Mouse (Mus musculus): ENCODE measurements at regions not wholly inside any gene's neighbourhood (a gene's known extent, or its start where the extent isn't known, plus 50 kb on each side); places are given as distances from the start of the nearest gene placed in this dataset.

- H3K36me3 ChIP-seq (replicated peaks in 1 of 2; ENCODE audit: control insufficient read depth in 1 of 2, insufficient read depth in 1 of 2, low read length in 1 of 2): no peaks in the 10 kb centered on the region
- in situ Hi-C loops (cut with MboI; ENCODE audit: low pct_ligation_motif_present, low pct_unique_long_range_greater_than_20kb, low sequenced_read_pairs): no loop called here
Measured at GRCm38 (mm10) chr13:47999399-47999798, 261.6 kb upstream of the Id4 start.

GRCm38 (mm10) chr13:48003126-48003525, 257.9 kb upstream of the Id4 start:
- H3K9ac ChIP-seq (ENCODE audit: insufficient read depth, low read depth): no peak overlapping the region
- in situ Hi-C loops (cut with MboI; ENCODE audit: low pct_ligation_motif_present, low pct_unique_long_range_greater_than_20kb, low sequenced_read_pairs) (loop anchor here (25.0 kb wide), 1 partner anchor 459 kb away; no protein-coding TSS in a partner anchor), dilution Hi-C loops (cut with MboI; ENCODE audit: extremely low pct_ligation_motif_present, extremely low pct_unique_long_range_greater_than_20kb, low sequenced_read_pairs) (no loop called here)
- H3K36me3 ChIP-seq (replicated peaks in 1 of 2; ENCODE audit: control insufficient read depth in 1 of 2, insufficient read depth in 1 of 2, low read length in 1 of 2): no peaks in the 10 kb centered on the region
- H3K4me3 ChIP-seq (replicated peaks in 1 of 3; ENCODE audit: low read depth in 2 of 3, low read length in 2 of 3, poor library complexity in 1 of 3): no peak overlapping the region
- H3K9me3 ChIP-seq (replicated peaks; ENCODE audit: low read length): peaks cover 71% of the 10 kb centered on the region
- H3K79me2 ChIP-seq (replicated peaks; ENCODE audit: control insufficient read depth, extremely low read depth, insufficient read depth, poor library complexity, severe bottlenecking): no peaks in the 10 kb centered on the region
- DNase-seq (ENCODE audit: extremely low read depth): no peak
- no peaks in the 10 kb centered on the region for H3K4me1 ChIP-seq (ENCODE audit: control insufficient read depth in 1 of 2, insufficient read depth in 2 of 2)
- H3K27me3 ChIP-seq (replicated peaks): no peaks in the 10 kb centered on the region
- TF ChIP-seq HCFC1 (IDR thresholded peaks at IDR 0.05; ENCODE audit: low read depth, low read length): no peak
- TF ChIP-seq ETS1 (conservative IDR thresholded peaks at IDR 0.05; ENCODE audit: low read depth, low read length): no peak
- TF ChIP-seq MAFK (IDR thresholded peaks at IDR 0.05; ENCODE audit: insufficient replicate concordance, low read length): no peak
- no peak for TF ChIP-seq SMC3 (IDR thresholded peaks at IDR 0.05; ENCODE audit: low read depth, low read length)
- TF ChIP-seq KAT2A (IDR thresholded peaks at IDR 0.05; ENCODE audit: insufficient replicate concordance, low read length): no peak
- TF ChIP-seq ZMIZ1 (IDR thresholded peaks at IDR 0.05; ENCODE audit: low read depth, low read length): no peak
- no peak for TF ChIP-seq TCF12 (IDR thresholded peaks at IDR 0.05; ENCODE audit: low read depth, low read length)
- TF ChIP-seq SIN3A (IDR thresholded peaks at IDR 0.05; ENCODE audit: low read length): no peak
- no peak for TF ChIP-seq ELF1 (IDR thresholded peaks at IDR 0.05; ENCODE audit: low read depth, low read length)
- TF ChIP-seq RAD21 (IDR thresholded peaks at IDR 0.05; ENCODE audit: low read depth, low read length): no peak
- TF ChIP-seq USF2 (conservative IDR thresholded peaks at IDR 0.05; ENCODE audit: low read depth, low read length): no peak
- no peak for TF ChIP-seq GABPA (IDR thresholded peaks at IDR 0.05; ENCODE audit: insufficient replicate concordance, low read depth, low read length)
- no peak for TF ChIP-seq IRF4 (IDR thresholded peaks at IDR 0.05; ENCODE audit: low read depth, low read length)
- no peak for TF ChIP-seq ZKSCAN1 (IDR thresholded peaks at IDR 0.05; ENCODE audit: borderline replicate concordance, low read depth, low read length)
- TF ChIP-seq MYC (IDR thresholded peaks at IDR 0.05; ENCODE audit: low read depth, low read length): no peak
- no peak for TF ChIP-seq MEF2A (IDR thresholded peaks at IDR 0.05; ENCODE audit: borderline replicate concordance, low read depth, low read length)
- no peak for TF ChIP-seq MAX (IDR thresholded peaks at IDR 0.05; ENCODE audit: low read length)
- no peak for TF ChIP-seq JUND (conservative IDR thresholded peaks at IDR 0.05; ENCODE audit: low read depth, low read length)
- TF ChIP-seq MAZ (IDR thresholded peaks at IDR 0.05; ENCODE audit: low read depth, low read length): no peak
- TF ChIP-seq RCOR1 (conservative IDR thresholded peaks at IDR 0.05; ENCODE audit: low read depth, low read length): no peak
- no peak overlapping the region for H3K4me2 ChIP-seq (ENCODE audit: insufficient read depth, low read depth, poor library complexity, severe bottlenecking)
- H3K27ac ChIP-seq (ENCODE audit: insufficient read depth, low read depth): no peak overlapping the region

More at GRCm38 (mm10) chr13:47999399-47999798, 261.6 kb upstream of the Id4 start:
- peaks cover 60% of the 10 kb centered on the region for H3K9me3 ChIP-seq (replicated peaks; ENCODE audit: low read length)
- H3K9ac ChIP-seq (ENCODE audit: insufficient read depth, low read depth): no peak overlapping the region
- TF ChIP-seq ZMIZ1 (IDR thresholded peaks at IDR 0.05; ENCODE audit: low read depth, low read length): no peak
- no peak for TF ChIP-seq E2F4 (IDR thresholded peaks at IDR 0.05; ENCODE audit: insufficient replicate concordance, low read depth, low read length)
- TF ChIP-seq MAFK (IDR thresholded peaks at IDR 0.05; ENCODE audit: insufficient replicate concordance, low read length): no peak
- no peak for TF ChIP-seq ELF1 (IDR thresholded peaks at IDR 0.05; ENCODE audit: low read depth, low read length)
- no peak for TF ChIP-seq NELFE (IDR thresholded peaks at IDR 0.05; ENCODE audit: low read depth, low read length)
- no peak for TF ChIP-seq JUN (IDR thresholded peaks at IDR 0.05; ENCODE audit: insufficient read depth, low read depth, low read length)
- no peak for TF ChIP-seq CTCF (conservative IDR thresholded peaks at IDR 0.05 in 1 of 2, IDR thresholded peaks at IDR 0.05 in 1 of 2; ENCODE audit: low read depth in 2 of 2, low read length in 2 of 2)
- TF ChIP-seq MXI1 (IDR thresholded peaks at IDR 0.05; ENCODE audit: low read depth, low read length): no peak
- TF ChIP-seq RAD21 (IDR thresholded peaks at IDR 0.05; ENCODE audit: low read depth, low read length): no peak
- dilution Hi-C loops (cut with MboI; ENCODE audit: extremely low pct_ligation_motif_present, extremely low pct_unique_long_range_greater_than_20kb, low sequenced_read_pairs): no loop called here
- no peak for DNase-seq (ENCODE audit: extremely low read depth)
- no peak overlapping the region for H3K27ac ChIP-seq (ENCODE audit: insufficient read depth, low read depth)
- no peak overlapping the region for H3K4me2 ChIP-seq (ENCODE audit: insufficient read depth, low read depth, poor library complexity, severe bottlenecking)
- no peaks in the 10 kb centered on the region for H3K79me2 ChIP-seq (replicated peaks; ENCODE audit: control insufficient read depth, extremely low read depth, insufficient read depth, poor library complexity, severe bottlenecking)
- H3K4me1 ChIP-seq (ENCODE audit: control insufficient read depth in 1 of 2, insufficient read depth in 2 of 2): no peaks in the 10 kb centered on the region
- H3K27me3 ChIP-seq (replicated peaks): no peaks in the 10 kb centered on the region
- no peak overlapping the region for H3K4me3 ChIP-seq (replicated peaks in 1 of 3; ENCODE audit: low read depth in 2 of 3, low read length in 2 of 3, poor library complexity in 1 of 3)
